Mouse (Mus musculus) brain, adult 10 weeks (tissue): Measurements from ENCODE around the gene Trdmt1. TPM values are rescaled to one million over a fixed set of nuclear protein-coding genes. Genes with fewer than 3 reads are reported as not detected.

Experiments
- polyA plus RNA-seq: library from polyadenylated mRNA; stranded (reverse); fragments of 350-450 nt; fragmentation: Illumina TruSeq; extraction: RNeasy Lipid Tissue Mini Kit (QIAGEN cat#74804); gene quantifications from one replicate; pipeline ENCODE4 v1.2.3, GENCODE M21; 2015; ENCODE audit warnings: low read depth, low replicate concordance

Trdmt1 gene
- polyA plus RNA-seq = 7.6 TPM

DNA sequence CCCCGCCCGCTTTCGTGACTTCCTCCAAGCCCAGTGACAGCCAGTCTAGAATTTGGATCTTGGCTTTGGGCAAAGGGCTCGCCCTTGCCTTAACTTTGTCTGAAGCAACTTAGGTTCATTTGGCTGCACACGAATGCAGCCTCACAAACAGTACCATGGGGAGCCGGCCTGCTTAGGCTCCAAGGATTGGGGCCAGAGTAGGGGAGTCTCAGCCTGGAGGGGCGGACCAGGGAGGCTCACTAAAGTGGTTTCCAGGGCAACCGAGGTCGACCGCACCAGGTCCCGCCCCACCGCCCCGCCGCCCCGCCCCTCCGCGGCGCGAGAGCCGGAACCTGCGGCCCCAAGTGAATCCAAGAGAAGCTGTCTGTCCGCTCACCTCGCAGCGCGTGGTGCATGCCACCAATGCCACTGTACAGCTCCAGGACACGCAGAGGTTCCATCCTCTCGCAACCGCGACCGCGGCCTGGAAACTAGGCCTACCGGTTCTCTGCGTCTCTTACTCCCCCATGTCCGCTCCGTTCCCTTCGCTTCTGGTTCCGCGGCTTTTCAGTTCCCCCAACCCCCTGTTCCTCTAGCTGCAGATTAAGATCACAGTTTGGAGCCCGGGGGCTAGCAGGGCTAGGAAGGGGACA is at the start of gene Trdmt1:
TSS of gene Trdmt1 (minus strand) at position 476 of the 632 bp plus-strand sequence.

DNA sequence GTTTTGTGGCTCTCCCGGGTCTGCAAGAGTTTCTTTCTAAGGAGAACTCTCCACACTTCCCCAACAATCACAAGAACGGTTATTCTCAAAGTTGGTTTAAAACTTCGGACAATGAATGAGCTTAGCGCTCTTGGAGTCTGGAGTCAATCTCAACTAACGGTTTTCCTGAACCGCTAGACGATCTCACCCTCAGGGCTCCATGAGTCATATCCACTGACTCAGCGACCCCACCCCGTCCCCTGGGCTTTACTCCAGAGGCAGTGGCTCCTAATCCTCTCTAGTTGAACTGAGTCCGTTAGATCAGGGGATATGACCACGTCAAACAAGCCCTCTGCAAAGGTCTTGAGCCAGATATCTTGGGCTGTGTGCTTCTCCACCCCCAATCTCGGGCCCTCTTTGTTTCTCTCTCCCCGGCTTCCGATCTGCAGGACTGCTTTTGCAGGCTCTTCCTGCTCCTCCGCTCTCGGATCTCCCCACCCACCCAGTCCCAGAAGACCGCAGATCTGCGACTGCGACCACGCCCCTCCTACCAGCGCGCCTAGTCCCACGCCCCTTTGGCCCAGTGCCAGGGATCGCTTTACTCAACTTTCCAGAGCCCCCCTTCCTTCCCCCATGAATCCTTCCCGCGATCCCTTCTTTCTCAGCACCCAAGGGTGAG is 29.1 kb upstream of the Trdmt1 start, which contains the start of gene Vim:
TSS of gene Vim (plus strand) at position 520 of the 658 bp plus-strand sequence.

DNA sequence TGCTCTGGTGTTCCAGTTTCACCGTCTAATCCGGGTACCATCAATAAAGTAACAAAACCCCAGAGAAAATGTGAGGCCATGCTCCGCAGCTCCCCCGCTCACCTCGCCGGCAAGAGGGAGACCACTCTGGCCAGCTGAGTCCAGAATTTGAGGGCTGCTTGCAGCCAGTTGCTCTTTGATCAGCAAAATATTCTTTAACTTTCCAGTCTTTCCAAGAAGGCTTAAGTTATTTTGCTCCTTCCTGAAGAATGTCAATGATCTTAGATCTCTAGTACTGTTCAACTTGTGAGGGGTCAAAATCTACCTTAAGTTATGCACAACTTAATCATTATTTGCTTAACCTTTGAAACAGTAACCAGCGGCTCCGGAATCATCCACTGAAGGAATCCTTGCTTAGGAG is 52.7 kb downstream of the Trdmt1 start, which contains the start of gene Cubn:
TSS of gene Cubn (minus strand) at position 80 of the 400 bp plus-strand sequence.

Other genes with a start within 250 kb of the Trdmt1 start
- gene Cubn, start 52.9 kb downstream of the Trdmt1 start, polyA plus RNA-seq = 0.30 TPM
- 43.9 TPM for gene Vim, start 29.3 kb upstream of the Trdmt1 start, polyA plus RNA-seq
- 1.8 TPM for gene St8sia6, start 249.4 kb upstream of the Trdmt1 start, polyA plus RNA-seq